Mouse (Mus musculus) MEL (cell line): ENCODE results near the gene Kiss1r.

Experiments
- CHD1 ChIP-seq: IDR thresholded peaks from 2 replicates; pipeline ENCODE4 v1.6.1; 2012; ENCODE audit warnings: low read depth, mild to moderate bottlenecking, inconsistent platforms, low read length, improper control_type of control experiment
- CHD2 ChIP-seq: IDR thresholded peaks from 2 replicates; pipeline ENCODE4 v1.6.1; 2011; ENCODE audit warnings: low read length, improper control_type of control experiment
- CTCF ChIP-seq, 3 experiments: IDR thresholded peaks in 2 of 3; conservative IDR thresholded peaks in 1 of 3; 2 replicates each; pipeline ENCODE4 v1.5.1; 2011 to 2012; ENCODE audit warnings: low read length in 3 of 3, low read depth in 2 of 3, mild to moderate bottlenecking in 2 of 3, improper control_type of control experiment in 1 of 3, inconsistent platforms in 1 of 3, mixed read lengths in 1 of 3, moderate library complexity in 1 of 3; ENCODE audit not compliant: control insufficient read depth in 1 of 3, insufficient read depth in 1 of 3, poor library complexity in 1 of 3, severe bottlenecking in 1 of 3
- E2F4 ChIP-seq: IDR thresholded peaks from 2 replicates; pipeline ENCODE4 v1.6.1; 2011; ENCODE audit warnings: low read depth, low read length, improper control_type of control experiment, borderline replicate concordance
- POLR2A ChIP-seq, 2 experiments: IDR thresholded peaks; 2 replicates each; pipeline ENCODE4 v1.6.1; 2011 to 2012; ENCODE audit warnings: low read length in 2 of 2, mild to moderate bottlenecking in 2 of 2, control low read depth in 1 of 2, improper control_type of control experiment in 1 of 2, low read depth in 1 of 2, moderate library complexity in 1 of 2; ENCODE audit not compliant: control insufficient read depth in 1 of 2, insufficient read depth in 1 of 2, poor library complexity in 1 of 2
- TAL1 ChIP-seq: IDR thresholded peaks from 2 replicates; pipeline ENCODE4 v1.6.1; 2012; ENCODE audit warnings: mild to moderate bottlenecking, inconsistent platforms, low read length, moderate library complexity, mixed read lengths
- USF1 ChIP-seq: IDR thresholded peaks from 2 replicates; pipeline ENCODE4 v1.6.1; 2014; ENCODE audit warnings: low read depth, mild to moderate bottlenecking, inconsistent platforms, low read length, improper control_type of control experiment, moderate library complexity
- ZC3H11A ChIP-seq: IDR thresholded peaks from 2 replicates; pipeline ENCODE4 v1.6.1; 2012; ENCODE audit warnings: low read depth, mild to moderate bottlenecking, inconsistent platforms, low read length, improper control_type of control experiment

GRCm38 (mm10) chr10:79921572-79921971 is 4.8 kb downstream of the Kiss1r start:
- TF ChIP-seq CHD2 (no peak), E2F4 (no peak), CTCF (IDR thresholded peaks at IDR 0.05 in 2 of 3, conservative IDR thresholded peaks at IDR 0.05 in 1 of 3; ENCODE audit: control insufficient read depth in 1 of 3, insufficient read depth in 1 of 3, low read depth in 2 of 3, low read length in 3 of 3, poor library complexity in 1 of 3, severe bottlenecking in 1 of 3) (no peak), USF1 (no peak), POLR2A (IDR thresholded peaks at IDR 0.05; ENCODE audit: control insufficient read depth in 1 of 2, insufficient read depth in 1 of 2, low read depth in 1 of 2, low read length in 2 of 2, poor library complexity in 1 of 2) (no peak), ZC3H11A (no peak), TAL1 (no peak), CHD1 (no peak)
